Mouse (Mus musculus) lung, postnatal 0 days (tissue): ENCODE results near the gene Uevld. TPM values are rescaled to one million over a fixed set of nuclear protein-coding genes. Genes with fewer than 3 reads are reported as not detected.

Experiments
- ATAC-seq: fragments of 200-750 bp; cut with Nextera tagmentation; 2 replicates; pipeline ENCODE4 v1.8.0; 2017; ENCODE audit warnings: moderate library complexity
- DNase-seq: peaks from one replicate; pipeline ENCODE4 v3.0.0-alpha.2; 2016; ENCODE audit warnings: low spot score
- H3K27ac ChIP-seq: fragments of 300-500 bp; sonication (generic); 2 replicates; pipeline ENCODE4 v1.5.1; 2014; ENCODE audit warnings: antibody characterized with exemption, mild to moderate bottlenecking, low read length, mixed read lengths
- H3K27me3 ChIP-seq: fragments of 300-500 bp; sonication (generic); replicated peaks from 2 replicates; pipeline ENCODE4 v1.6.1; 2014; ENCODE audit warnings: low read length, mixed read lengths; ENCODE audit not compliant: insufficient read depth
- H3K36me3 ChIP-seq: fragments of 300-500 bp; sonication (generic); 2 replicates; pipeline ENCODE4 v1.6.1; 2014; ENCODE audit warnings: low read length, mixed read lengths; ENCODE audit not compliant: insufficient read depth
- H3K4me1 ChIP-seq: fragments of 300-500 bp; sonication (generic); 2 replicates; pipeline ENCODE4 v1.6.1; 2014; ENCODE audit warnings: antibody characterized with exemption, low read depth, low read length, mixed read lengths; ENCODE audit not compliant: insufficient read depth
- H3K4me2 ChIP-seq: fragments of 300-500 bp; sonication (generic); replicated peaks from 2 replicates; pipeline ENCODE4 v1.6.1; 2014; ENCODE audit warnings: low read depth, mild to moderate bottlenecking, low read length, moderate library complexity, mixed read lengths
- H3K4me3 ChIP-seq: fragments of 300-500 bp; sonication (generic); 2 replicates; pipeline ENCODE4 v1.5.1; 2014; ENCODE audit warnings: low read depth, low read length
- H3K9ac ChIP-seq: fragments of 300-500 bp; sonication (generic); replicated peaks from 2 replicates; pipeline ENCODE4 v1.6.1; 2014; ENCODE audit warnings: low read depth, mild to moderate bottlenecking
- H3K9me3 ChIP-seq: fragments of 300-500 bp; sonication (generic); 2 replicates; pipeline ENCODE4 v1.6.1; 2016; ENCODE audit warnings: low read length, mixed read lengths
- CTCF ChIP-seq: IDR thresholded peaks from 2 replicates; pipeline ENCODE4 v1.5.1; 2016; ENCODE audit warnings: antibody characterized with exemption, mild to moderate bottlenecking
- EP300 ChIP-seq: IDR thresholded peaks from 2 replicates; pipeline ENCODE4 v1.6.1; 2016; ENCODE audit warnings: antibody characterized with exemption, mild to moderate bottlenecking, control low read depth
- WGBS: fragments of 180-500 bp; shearing (Covaris S2); extraction: QIAGEN DNeasy Blood & Tissue Kit; methylation state at CpG from one replicate; pipeline ENCODE4 v1.1.7; 2014; 5-methylcytosine and 5-hydroxymethylcytosine counted together
- polyA plus RNA-seq: library from polyadenylated mRNA; unstranded; fragments of >200 nt; fragmentation: Nextera tagmentation; extraction: Ambion mirVana; gene quantifications from 2 replicates; pipeline ENCODE4 v1.2.1, GENCODE M21; 2015

Uevld gene
- polyA plus RNA-seq, 1 experiment from 2014 or later, result 4.1 TPM

DNA sequence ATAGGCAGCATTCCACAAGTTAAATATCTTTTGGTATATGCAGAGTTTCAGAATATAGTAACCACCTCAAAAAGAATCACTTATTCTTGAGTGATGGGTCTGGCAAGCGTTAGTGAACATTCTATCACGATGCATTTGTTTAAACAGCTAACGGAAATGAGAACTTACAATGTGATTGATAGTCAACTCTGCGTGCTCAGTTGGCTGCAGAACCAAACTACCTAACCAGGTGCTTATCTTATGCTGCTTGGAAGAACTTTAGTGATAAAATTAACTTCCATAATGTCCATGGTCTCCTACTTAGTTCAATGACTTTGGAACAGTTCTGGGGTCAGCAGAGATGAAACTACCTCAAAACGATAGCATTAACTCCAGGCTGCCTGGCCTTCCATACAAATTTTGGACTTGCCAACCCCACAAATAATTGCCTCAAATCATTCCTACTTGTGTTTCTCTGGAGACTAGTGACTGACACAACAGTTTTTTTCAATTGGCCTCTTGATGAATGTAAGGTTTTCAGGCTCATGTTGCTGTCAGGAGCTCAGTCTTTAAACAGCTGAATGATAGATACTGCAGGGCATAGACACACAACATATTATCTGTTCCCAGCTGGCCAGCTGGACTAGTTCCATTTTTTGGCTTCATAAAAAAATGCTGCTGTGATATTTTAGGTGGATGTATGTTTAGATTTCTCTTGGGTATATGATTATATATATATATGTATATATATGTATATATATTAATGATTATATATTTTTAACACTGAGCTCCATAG lies 43.0 kb upstream of the Uevld start:
- Histone ChIP-seq H3K4me2 (no peak overlapping the region), H3K9ac (no peak overlapping the region)

GRCm38 (mm10) chr7:47000644-47000983 lies 42.3 kb upstream of the Uevld start:
- H3K9ac ChIP-seq, result no peak overlapping the region
- H3K27me3 ChIP-seq, result no peaks in the 10 kb centered on the region
- DNase-seq, result peak; percentile 72
- ATAC-seq, result peak; percentile 95
- peaks cover 24% of the 10 kb centered on the region; the same call in 1 of the 2 replicates for H3K36me3 ChIP-seq
- no peak overlapping the region for H3K4me3 ChIP-seq
- no peaks in the 10 kb centered on the region for H3K9me3 ChIP-seq
- H3K4me1 ChIP-seq, result peaks cover 6% of the 10 kb centered on the region; the same call in 1 of the 2 replicates
- H3K4me2 ChIP-seq, result no peak overlapping the region
- peak; percentile 13; the same call in 1 of the 2 replicates for TF ChIP-seq CTCF
- TF ChIP-seq EP300, result peak; percentile 53
- WGBS, result 32% methylated on average over 3 of the region's 3 CpGs
- no peak overlapping the region for H3K27ac ChIP-seq

More for the DNA sequence above, 43.0 kb upstream of the Uevld start:
- H3K9me3 ChIP-seq, result no peaks in the 10 kb centered on the region
- peaks cover 6% of the 10 kb centered on the region; the same call in 1 of the 2 replicates for H3K4me1 ChIP-seq
- no peak overlapping the region for H3K4me3 ChIP-seq
- H3K27me3 ChIP-seq, result no peaks in the 10 kb centered on the region
- WGBS, result 24% methylated on average over 5 of the region's 5 CpGs
- DNase-seq (no peak), ATAC-seq (no peak)
- H3K27ac ChIP-seq, result no peak overlapping the region
- no peak for TF ChIP-seq CTCF
- TF ChIP-seq EP300, result no peak
- H3K36me3 ChIP-seq, result peaks cover 24% of the 10 kb centered on the region; the same call in 1 of the 2 replicates

DNA sequence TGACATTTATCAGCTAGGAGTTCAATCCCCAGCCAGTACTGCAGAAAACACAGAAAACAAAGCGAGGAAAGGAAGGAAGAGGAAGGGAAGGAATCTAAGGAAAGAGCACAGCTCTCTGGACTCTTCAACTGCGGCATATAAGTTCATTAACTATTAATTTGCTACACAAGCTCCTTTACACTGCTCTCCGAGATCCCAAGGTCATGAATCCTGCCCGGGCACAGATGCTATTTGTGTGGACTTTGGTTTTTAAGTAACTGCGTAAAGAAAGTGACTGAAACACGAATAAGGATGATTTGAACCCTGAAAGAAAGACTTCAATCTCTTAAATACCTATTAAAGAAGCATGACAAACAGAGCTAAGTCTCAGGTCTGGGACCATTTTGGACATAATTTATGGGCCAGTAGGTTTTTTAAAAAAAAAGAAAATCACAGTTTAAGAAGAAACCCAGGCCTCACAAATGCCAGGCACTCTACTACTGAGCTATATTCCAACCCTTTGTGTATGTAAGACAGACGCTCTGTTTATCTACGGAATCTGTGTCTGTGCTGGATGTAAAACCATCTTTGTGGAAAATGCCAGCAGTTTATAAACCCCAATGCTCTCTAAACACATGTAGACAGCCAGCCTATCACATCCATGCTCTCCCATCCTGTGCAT lies 41.8 kb upstream of the Uevld start:
- H3K27ac ChIP-seq, result no peak overlapping the region
- no peak for DNase-seq
- 65% methylated on average over 8 of the region's 8 CpGs for WGBS
- H3K4me1 ChIP-seq, result peaks cover 6% of the 10 kb centered on the region; the same call in 1 of the 2 replicates
- TF ChIP-seq EP300 (no peak), CTCF (no peak)
- H3K36me3 ChIP-seq, result peaks cover 26% of the 10 kb centered on the region; the same call in 1 of the 2 replicates
- H3K4me3 ChIP-seq, result no peak overlapping the region
- no peaks in the 10 kb centered on the region for H3K27me3 ChIP-seq
- no peaks in the 10 kb centered on the region for H3K9me3 ChIP-seq
- no peak overlapping the region for H3K4me2 ChIP-seq
- H3K9ac ChIP-seq, result no peak overlapping the region
- ATAC-seq, result no peak

GRCm38 (mm10) chr7:46998942-46999341 lies 40.6 kb upstream of the Uevld start:
- DNase-seq (no peak), ATAC-seq (no peak)
- Histone ChIP-seq H3K4me2 (no peak overlapping the region), H3K9me3 (no peaks in the 10 kb centered on the region), H3K4me3 (no peak overlapping the region), H3K4me1 (peaks cover 6% of the 10 kb centered on the region; the same call in 1 of the 2 replicates), H3K27me3 (no peaks in the 10 kb centered on the region), H3K9ac (no peak overlapping the region), H3K27ac (no peak overlapping the region), H3K36me3 (peaks cover 36% of the 10 kb centered on the region; the same call in 1 of the 2 replicates)
- 93% methylated on average over 2 of the region's 2 CpGs for WGBS
- TF ChIP-seq EP300, result no peak
- no peak for TF ChIP-seq CTCF

DNA sequence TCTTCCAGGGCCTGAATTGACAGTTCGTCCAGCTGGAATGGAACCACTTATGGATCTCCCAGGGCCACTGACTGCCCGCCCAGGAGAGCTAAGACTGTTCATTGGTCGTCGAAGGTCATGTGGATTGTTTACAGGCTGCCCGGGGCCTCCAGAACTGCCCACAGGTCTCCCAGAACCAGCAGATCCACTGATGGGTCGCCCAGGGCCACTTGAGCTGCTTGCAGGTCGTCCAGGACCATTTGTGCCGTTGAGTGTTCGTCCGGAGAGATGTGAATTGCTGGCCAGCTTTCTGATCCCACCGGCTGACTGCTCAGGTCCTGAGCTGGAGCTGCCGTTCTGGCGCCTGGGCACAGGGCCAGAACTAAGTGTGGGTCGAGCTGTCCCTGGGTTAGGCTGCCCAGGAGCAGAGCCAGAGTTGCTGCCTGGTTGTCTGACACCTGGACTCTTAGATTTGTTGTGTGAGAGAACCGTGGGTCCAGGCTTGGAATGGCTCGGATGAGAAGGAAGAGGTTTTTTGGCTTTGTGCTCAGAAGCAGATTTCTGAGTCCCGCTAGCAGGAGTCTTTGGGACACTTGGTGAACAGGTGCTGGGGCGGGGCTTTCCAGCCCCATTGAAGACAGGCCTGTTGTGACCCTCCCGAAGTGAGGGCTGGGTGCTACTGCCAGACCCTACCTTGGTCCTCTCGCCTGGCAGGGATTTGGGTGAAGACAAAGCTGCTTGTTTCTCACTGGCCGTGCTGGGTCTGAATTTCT lies 39.5 kb upstream of the Uevld start:
- no peaks in the 10 kb centered on the region for H3K9me3 ChIP-seq
- DNase-seq, result no peak
- H3K27me3 ChIP-seq, result no peaks in the 10 kb centered on the region
- no peak overlapping the region for H3K27ac ChIP-seq
- no peak for ATAC-seq
- H3K4me3 ChIP-seq, result no peak overlapping the region
- TF ChIP-seq CTCF, result no peak
- TF ChIP-seq EP300, result no peak
- peaks cover 45% of the 10 kb centered on the region; the same call in 1 of the 2 replicates for H3K36me3 ChIP-seq
- no peak overlapping the region for H3K4me2 ChIP-seq
- H3K9ac ChIP-seq, result no peak overlapping the region
- peaks cover 6% of the 10 kb centered on the region; the same call in 1 of the 2 replicates for H3K4me1 ChIP-seq
- 70% methylated on average over 21 of the region's 21 CpGs for WGBS

DNA sequence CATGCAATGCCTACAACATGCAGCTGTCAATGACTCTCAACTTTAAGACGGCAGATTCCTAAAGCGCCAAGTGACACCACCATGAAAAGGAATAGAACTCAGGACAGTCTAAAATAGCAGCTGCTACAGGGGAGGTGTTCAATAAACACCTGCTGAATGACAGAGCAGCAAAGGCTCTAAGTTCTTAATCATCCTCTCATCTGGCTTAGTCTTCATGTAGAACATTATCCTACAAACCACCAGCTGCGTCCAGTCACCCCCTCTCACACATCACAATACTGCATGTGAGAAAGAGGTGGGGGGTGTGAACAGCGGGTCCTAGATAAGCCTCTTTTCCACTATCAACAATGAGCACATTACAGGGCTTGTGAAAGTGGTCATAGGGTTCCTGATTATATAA lies 38.7 kb upstream of the Uevld start:
- no peak overlapping the region for H3K9ac ChIP-seq
- H3K9me3 ChIP-seq, result no peaks in the 10 kb centered on the region
- H3K4me1 ChIP-seq, result peaks cover 2% of the 10 kb centered on the region; the same call in 1 of the 2 replicates
- WGBS, result 91% methylated on average over 4 of the region's 4 CpGs
- H3K4me2 ChIP-seq, result no peak overlapping the region
- no peak overlapping the region for H3K4me3 ChIP-seq
- no peak overlapping the region for H3K27ac ChIP-seq
- TF ChIP-seq EP300 (no peak), CTCF (no peak)
- ATAC-seq (no peak), DNase-seq (no peak)
- peaks cover 48% of the 10 kb centered on the region; the same call in 1 of the 2 replicates for H3K36me3 ChIP-seq
- no peaks in the 10 kb centered on the region for H3K27me3 ChIP-seq
